8 mouse cellular contexts compared by ENCODE assay signal in genomic region chr9:48266286-48267027, GRCm38 (mm10).
DNase-seq lines count a peak whose midpoint lies in the region; ATAC-seq lines count a peak whose summit lies in the region.

No protein-coding gene starts in this region.

- H3K4me3 ChIP-seq in hindbrain, embryonic 14.5 days (replicated peaks; ENCODE audit: low read length), result peak overlapping the region; percentile 33

- no peaks in the 10 kb centered on the region for H3K27me3 ChIP-seq in hindbrain, embryonic 14.5 days (ENCODE audit: control insufficient read depth, insufficient read depth, low read length)

- no peaks in the 10 kb centered on the region for H3K9me3 ChIP-seq in hindbrain, embryonic 14.5 days (ENCODE audit: control insufficient read depth, low read length)

- peak; percentile 59 for ATAC-seq in activated CD4-positive, CD25-positive, alpha-beta regulatory T cell, adult 4 months
- peak; percentile 88; the same call in 1 of the 2 replicates for ATAC-seq in hindbrain, embryonic 14.5 days (ENCODE audit: low FRiP score)

- WGBS in hindbrain, embryonic 14.5 days, result 12% methylated on average over 21 of the region's 21 CpGs

- H3K9ac ChIP-seq in hindbrain, embryonic 14.5 days, result peak overlapping the region; percentile 34

- H3K27ac ChIP-seq in hindbrain, embryonic 14.5 days, result no peak overlapping the region

- H3K4me1 ChIP-seq in hindbrain, embryonic 14.5 days (replicated peaks; ENCODE audit: control insufficient read depth, insufficient read depth, low read length), result no peaks in the 10 kb centered on the region

- H3K36me3 ChIP-seq in hindbrain, embryonic 14.5 days (replicated peaks; ENCODE audit: control insufficient read depth, insufficient read depth), result no peaks in the 10 kb centered on the region

- H3K4me2 ChIP-seq in hindbrain, embryonic 14.5 days (replicated peaks), result peak overlapping the region; percentile 64

- DNase-seq in cerebellum, postnatal 4 days (ENCODE audit: low spot score in 2 of 2), result peak; percentile 76 to 87
- DNase-seq in frontal cortex, postnatal 36 days (ENCODE audit: low spot score in 2 of 2), result peak; percentile 70 to 77
- DNase-seq in hindbrain, embryonic 14.5 days (ENCODE audit: low spot score), result peak; percentile 82
- peak; percentile 80 to 83 for DNase-seq in layer of hippocampus, postnatal 25 days (ENCODE audit: extremely low spot score in 1 of 2, low spot score in 1 of 2)
- DNase-seq in lung, postnatal 25 days (ENCODE audit: low spot score), result peak; percentile 64
- peak; percentile 88 for DNase-seq in retina, embryonic 14.5 days (ENCODE audit: low spot score)
- peak; percentile 77 for DNase-seq in thymus, postnatal 25 days
